Mouse (Mus musculus) liver, embryonic 13.5 days (tissue): ENCODE data around the gene Hint3. TPM values are rescaled to one million over a fixed set of nuclear protein-coding genes. Genes with fewer than 3 reads are reported as not detected.
"Not testable (repeated sequence)": the region's sequence is repeated elsewhere in the genome, so short reads cannot be mapped to it uniquely, and the experiment has no call there.

Source experiments
- ATAC-seq: fragments of 200-750 bp; cut with Nextera tagmentation; 2 replicates; pipeline ENCODE4 v1.8.0; 2017; ENCODE audit warnings: low read depth, mild to moderate bottlenecking, moderate number of reproducible peaks, moderate library complexity
- DNase-seq: peaks from one replicate; pipeline ENCODE4 v3.0.0; 2022
- H3K27ac ChIP-seq: fragments of 300-500 bp; sonication (generic); 2 replicates; pipeline ENCODE4 v1.5.1; 2015; ENCODE audit warnings: moderate library complexity, mild to moderate bottlenecking, inconsistent platforms
- H3K27me3 ChIP-seq: fragments of 300-500 bp; sonication (generic); 2 replicates; pipeline ENCODE4 v1.6.1; 2015; ENCODE audit warnings: mild to moderate bottlenecking, inconsistent platforms
- H3K36me3 ChIP-seq: fragments of 300-500 bp; sonication (generic); 2 replicates; pipeline ENCODE4 v1.6.1; 2015; ENCODE audit warnings: mild to moderate bottlenecking, inconsistent platforms
- H3K4me1 ChIP-seq: fragments of 300-500 bp; sonication (generic); replicated peaks from 2 replicates; pipeline ENCODE4 v1.6.1; 2015; ENCODE audit warnings: inconsistent platforms
- H3K4me2 ChIP-seq: fragments of 300-500 bp; sonication (generic); 2 replicates; pipeline ENCODE4 v1.6.1; 2015; ENCODE audit warnings: inconsistent platforms, mild to moderate bottlenecking, moderate library complexity
- H3K4me3 ChIP-seq: fragments of 300-500 bp; sonication (generic); replicated peaks from 2 replicates; pipeline ENCODE4 v1.5.1; 2015; ENCODE audit warnings: mild to moderate bottlenecking, inconsistent platforms
- H3K9ac ChIP-seq: fragments of 300-500 bp; sonication (generic); 2 replicates; pipeline ENCODE4 v1.6.1; 2015; ENCODE audit warnings: mild to moderate bottlenecking, inconsistent platforms
- H3K9me3 ChIP-seq: fragments of 300-500 bp; sonication (generic); replicated peaks from 2 replicates; pipeline ENCODE4 v1.6.1; 2016; ENCODE audit warnings: inconsistent platforms
- WGBS: fragments of 180-500 bp; shearing (Covaris S2); methylation state at CpG from one replicate; pipeline ENCODE4 v1.1.7; 2015; ENCODE audit not compliant: insufficient replicate concordance; 5-methylcytosine and 5-hydroxymethylcytosine counted together
- polyA plus RNA-seq: library from polyadenylated mRNA; unstranded; fragments of >200 nt; fragmentation: Nextera tagmentation; extraction: Ambion mirVana; gene quantifications from 2 replicates; pipeline ENCODE4 v1.2.1, GENCODE M21; 2015

Gene Hint3
- polyA plus RNA-seq, 1 experiment from 2014 or later: 15.9 TPM

DNA sequence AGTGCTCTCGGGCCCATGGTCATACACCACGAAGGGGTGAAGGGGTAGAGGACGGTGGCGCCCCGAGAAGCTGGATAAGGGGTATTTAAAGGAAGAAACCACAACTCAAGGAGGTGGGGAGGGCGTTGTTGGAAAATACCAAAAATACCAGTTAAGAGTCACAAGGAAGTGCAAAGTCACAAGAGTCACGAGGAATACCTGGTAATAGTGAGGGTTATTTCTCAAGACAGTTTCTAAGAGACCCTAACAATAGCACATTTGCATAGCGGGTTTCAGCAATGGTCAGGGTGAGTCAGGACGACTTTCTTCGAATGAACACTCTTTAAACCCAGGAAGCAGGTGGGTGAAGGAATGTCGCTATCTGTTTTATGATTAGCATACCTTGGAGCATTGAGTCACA lies 988 bp downstream of the Hint3 start:
- not testable (repeated sequence) for H3K9me3 ChIP-seq, H3K27me3 ChIP-seq, H3K27ac ChIP-seq, DNase-seq, ATAC-seq, H3K9ac ChIP-seq, H3K4me2 ChIP-seq, H3K36me3 ChIP-seq, H3K4me3 ChIP-seq
- WGBS: 79% methylated on average over 11 of the region's 11 CpGs
- H3K4me1 ChIP-seq: peaks cover 36% of the 10 kb centered on the region

DNA sequence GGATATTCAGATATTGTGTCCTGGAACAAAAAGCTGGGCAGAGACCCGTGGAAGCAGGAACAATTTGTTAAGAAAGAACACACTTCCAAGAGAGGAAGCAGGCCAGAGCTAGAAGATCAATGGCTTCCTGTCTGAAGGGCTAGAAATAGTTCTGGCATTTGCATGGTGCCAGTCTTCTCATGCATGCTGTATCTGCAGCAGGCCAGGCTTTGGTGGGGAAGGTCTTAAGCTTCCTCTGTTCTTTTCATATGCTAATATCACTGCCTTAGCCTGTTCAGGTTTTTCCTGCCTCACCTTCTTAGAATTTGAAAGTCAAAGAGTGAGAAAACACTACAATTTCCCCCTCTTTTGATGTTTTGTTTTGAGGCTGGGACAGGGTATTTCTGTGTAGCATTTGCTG lies 1.9 kb downstream of the Hint3 start:
- DNase-seq (no peak), ATAC-seq (no peak)
- Histone ChIP-seq H3K36me3 (no peaks in the 10 kb centered on the region), H3K4me1 (peaks cover 27% of the 10 kb centered on the region), H3K9ac (no peak overlapping the region), H3K9me3 (no peaks in the 10 kb centered on the region), H3K27ac (no peak overlapping the region), H3K27me3 (no peaks in the 10 kb centered on the region), H3K4me3 (no peak overlapping the region), H3K4me2 (no peak overlapping the region)
- WGBS: 9% methylated on average over 1 of the region's 1 CpGs

DNA sequence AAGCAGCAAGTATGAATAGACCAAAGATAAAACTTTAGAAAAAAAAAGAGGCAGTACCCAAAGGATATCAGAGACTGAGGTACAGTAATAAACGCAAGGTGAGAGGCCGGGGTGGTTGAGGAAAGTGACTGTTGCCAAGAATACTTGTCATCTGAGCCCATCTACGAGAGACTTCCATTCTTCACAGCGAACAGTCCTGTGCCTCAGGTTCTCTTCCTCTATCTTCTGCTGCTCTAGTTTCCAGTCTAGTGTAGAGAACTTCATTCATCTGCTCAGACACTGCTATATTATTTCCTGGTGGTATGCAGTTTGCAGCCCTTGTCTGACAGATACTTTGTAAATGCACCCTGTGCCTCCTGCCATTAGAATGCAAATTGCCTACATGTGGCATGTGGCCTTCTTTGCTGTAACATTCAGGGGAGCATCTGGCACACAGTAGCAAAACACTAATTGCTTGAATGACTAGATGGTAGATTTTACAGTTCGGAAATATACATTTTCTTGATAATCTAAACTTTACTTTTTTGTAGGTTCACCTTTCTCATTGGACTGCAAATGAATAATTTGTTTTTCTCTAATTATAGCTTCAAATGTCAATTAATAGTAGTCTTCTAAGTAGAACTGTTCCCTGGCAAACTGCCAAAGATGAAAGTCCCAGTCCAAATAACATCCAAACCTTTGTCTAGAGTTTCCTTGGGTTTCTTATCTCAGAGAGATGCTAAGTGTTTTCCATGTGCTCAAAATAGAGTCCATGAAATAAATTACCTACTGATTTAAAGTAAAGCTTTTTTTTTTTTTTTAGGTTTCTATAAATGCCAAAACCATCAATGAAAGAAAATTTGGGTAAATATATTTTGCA lies 5.0 kb downstream of the Hint3 start:
- H3K36me3 ChIP-seq: no peaks in the 10 kb centered on the region

DNA sequence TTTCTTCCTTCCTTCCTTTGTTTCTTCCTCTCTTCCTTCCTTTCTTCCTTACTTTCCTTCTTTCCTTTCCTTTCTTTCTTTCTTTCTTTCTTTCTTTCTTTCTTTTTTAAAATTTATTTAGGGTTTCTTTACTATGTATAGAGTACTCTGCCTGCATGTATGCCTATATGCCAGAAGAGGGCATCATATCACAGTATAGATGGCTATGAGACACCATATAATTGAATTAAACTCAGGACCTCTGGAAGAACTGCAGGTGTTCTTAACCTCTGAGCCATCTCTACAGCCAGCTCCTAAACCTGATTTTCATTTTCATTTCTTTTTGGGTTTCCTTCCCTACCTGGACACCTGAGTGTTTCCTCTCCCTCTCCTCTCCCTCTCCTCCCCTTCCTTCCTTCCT lies 6.5 kb downstream of the Hint3 start:
- no peak for DNase-seq
- 0 out of 2 replicates have a peak, but pooled peaks cover 4% of the 10 kb centered on the region for H3K27me3 ChIP-seq
- no peak for ATAC-seq
- H3K36me3 ChIP-seq: no peaks in the 10 kb centered on the region
- H3K4me3 ChIP-seq: no peak overlapping the region
- no peaks in the 10 kb centered on the region for H3K9me3 ChIP-seq
- no peak overlapping the region for H3K27ac ChIP-seq
- H3K4me2 ChIP-seq: no peak overlapping the region
- H3K4me1 ChIP-seq: peaks cover 9% of the 10 kb centered on the region
- no peak overlapping the region for H3K9ac ChIP-seq

More for the DNA sequence above, 5.0 kb downstream of the Hint3 start:
- Histone ChIP-seq H3K9ac (no peak overlapping the region), H3K27ac (no peak overlapping the region), H3K9me3 (no peaks in the 10 kb centered on the region), H3K4me1 (peaks cover 9% of the 10 kb centered on the region), H3K4me2 (no peak overlapping the region), H3K4me3 (no peak overlapping the region), H3K27me3 (0 out of 2 replicates have a peak, but pooled peaks cover 4% of the 10 kb centered on the region)
- DNase-seq (no peak), ATAC-seq (no peak)
- 60% methylated on average over 5 of the region's 5 CpGs for WGBS

DNA sequence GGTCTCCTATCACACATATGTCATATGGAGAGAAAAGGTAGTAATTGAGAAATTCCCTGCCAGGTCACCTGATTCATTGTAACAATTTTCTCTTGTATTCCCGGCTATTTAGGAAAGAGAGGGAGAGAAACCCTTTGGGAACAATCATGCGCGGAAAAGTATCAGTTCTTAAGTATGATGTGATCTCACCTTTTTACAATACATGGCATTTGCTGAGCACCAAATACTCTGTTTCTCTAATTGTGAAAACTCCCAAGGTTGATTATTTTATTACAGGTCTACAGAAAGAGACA lies 10.6 kb downstream of the Hint3 start:
- H3K36me3 ChIP-seq: no peaks in the 10 kb centered on the region
- no peak for DNase-seq
- 39% methylated on average over 3 of the region's 3 CpGs for WGBS
- H3K4me3 ChIP-seq: peak overlapping the region; percentile 70
- H3K9ac ChIP-seq: peak overlapping the region; percentile 69
- no peak for ATAC-seq
- 0 out of 2 replicates have a peak, but pooled peaks cover 4% of the 10 kb centered on the region for H3K27me3 ChIP-seq
- H3K4me2 ChIP-seq: peak overlapping the region; percentile 91
- H3K9me3 ChIP-seq: no peaks in the 10 kb centered on the region
- H3K27ac ChIP-seq: peak overlapping the region; percentile 93
- peaks cover 14% of the 10 kb centered on the region for H3K4me1 ChIP-seq

DNA sequence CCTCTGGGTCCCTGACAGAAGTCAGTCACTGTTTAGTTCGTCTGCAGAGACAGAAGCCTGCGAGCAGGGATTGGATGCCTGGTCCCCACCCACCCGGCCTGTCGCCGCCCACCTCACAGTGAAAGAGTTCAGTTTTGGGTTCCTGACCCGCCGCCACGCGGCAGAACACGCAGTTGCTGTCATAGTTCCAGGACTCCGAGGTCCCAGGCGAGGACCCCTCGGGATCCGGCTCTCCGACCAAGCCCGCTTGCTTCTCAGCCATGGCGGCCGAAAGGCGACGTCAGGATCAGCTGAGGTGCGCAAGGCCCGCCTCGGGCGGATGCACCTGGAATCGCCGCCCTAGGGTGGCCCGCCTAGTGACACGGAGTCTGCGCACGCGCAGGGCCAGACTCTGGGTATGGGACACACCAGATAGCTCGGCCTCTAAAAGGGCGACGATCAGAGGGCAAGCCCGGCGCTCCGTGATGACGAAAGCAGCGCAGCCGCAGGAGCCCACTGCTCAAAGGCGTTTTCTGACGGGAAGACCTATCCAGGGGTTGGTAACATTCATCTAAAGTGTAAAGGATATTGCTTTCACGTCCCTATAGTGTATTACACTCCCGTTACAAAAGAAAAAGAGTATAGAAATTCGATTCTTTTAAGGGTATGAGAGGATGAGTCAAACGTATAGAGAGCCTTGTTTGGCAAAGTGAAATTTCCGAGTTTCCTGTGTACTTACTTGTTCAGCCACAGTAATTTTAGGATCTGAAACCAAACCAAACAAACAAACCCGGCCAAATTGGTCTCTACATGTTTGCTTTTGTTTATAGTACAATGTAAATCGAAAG lies 11.1 kb downstream of the Hint3 start:
- ATAC-seq (peak; percentile 100), DNase-seq (peak; percentile 97)
- H3K4me3 ChIP-seq: peak overlapping the region; percentile 70

DNA sequence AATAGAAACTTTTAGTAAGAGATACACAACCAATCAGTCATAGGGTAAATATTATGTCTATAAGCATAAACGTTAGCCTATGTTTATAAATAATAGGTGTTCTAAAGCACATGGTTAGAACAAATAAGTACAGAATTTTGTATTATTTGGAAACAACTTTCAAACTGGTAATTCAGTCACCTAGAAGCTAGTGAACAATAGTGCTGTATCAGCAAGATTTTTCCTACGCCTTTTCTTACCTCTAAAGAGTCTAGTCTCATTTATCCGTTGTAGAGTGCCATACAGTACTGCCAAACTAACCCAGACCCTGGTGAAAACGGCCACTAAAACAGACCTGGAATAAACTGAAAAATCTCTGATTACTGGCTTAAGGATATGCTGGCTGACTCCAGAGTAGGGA lies 16.4 kb downstream of the Hint3 start:
- Histone ChIP-seq H3K27me3 (no peaks in the 10 kb centered on the region), H3K27ac (no peak overlapping the region), H3K9ac (no peak overlapping the region), H3K4me1 (peaks cover 32% of the 10 kb centered on the region), H3K4me2 (no peak overlapping the region), H3K4me3 (no peak overlapping the region), H3K9me3 (no peaks in the 10 kb centered on the region), H3K36me3 (peaks cover 3% of the 10 kb centered on the region; the same call in 1 of the 2 replicates)
- no peak for DNase-seq
- WGBS: 69% methylated on average over 4 of the region's 4 CpGs
- no peak for ATAC-seq

More for the DNA sequence above, 11.1 kb downstream of the Hint3 start:
- peak overlapping the region; percentile 91 for H3K4me2 ChIP-seq
- peaks cover 13% of the 10 kb centered on the region for H3K4me1 ChIP-seq
- H3K27ac ChIP-seq: peak overlapping the region; percentile 93
- H3K9me3 ChIP-seq: no peaks in the 10 kb centered on the region
- WGBS: under 1% methylated on average over 49 of the region's 49 CpGs
- 0 out of 2 replicates have a peak, but pooled peaks cover 4% of the 10 kb centered on the region for H3K27me3 ChIP-seq
- H3K36me3 ChIP-seq: no peaks in the 10 kb centered on the region
- H3K9ac ChIP-seq: peak overlapping the region; percentile 76

DNA sequence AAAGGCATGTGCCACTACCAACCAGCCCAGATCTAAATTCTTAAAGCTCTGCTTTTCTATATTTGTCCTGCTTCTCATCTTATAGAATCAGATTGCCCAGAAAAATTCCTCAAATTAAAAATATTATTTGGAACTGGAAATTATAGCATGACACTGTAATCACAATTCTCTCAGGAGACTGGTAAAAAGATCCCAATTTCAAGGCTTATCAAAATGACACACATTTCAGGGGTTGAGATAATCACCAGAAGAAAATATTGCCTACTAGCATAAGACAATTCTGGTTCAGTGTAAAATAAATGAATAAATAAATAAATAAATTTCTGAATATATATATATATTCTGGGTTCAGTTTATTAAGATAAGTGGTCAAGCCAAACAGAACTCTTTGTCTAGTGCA lies 19.8 kb downstream of the Hint3 start:
- Histone ChIP-seq H3K27ac (peak overlapping the region; percentile 61), H3K4me2 (no peak overlapping the region), H3K4me3 (no peak overlapping the region), H3K9ac (no peak overlapping the region), H3K4me1 (peaks cover 21% of the 10 kb centered on the region), H3K36me3 (peaks cover 3% of the 10 kb centered on the region; the same call in 1 of the 2 replicates), H3K9me3 (no peaks in the 10 kb centered on the region), H3K27me3 (no peaks in the 10 kb centered on the region)
- ATAC-seq: peak; percentile 75
- no peak for DNase-seq

DNA sequence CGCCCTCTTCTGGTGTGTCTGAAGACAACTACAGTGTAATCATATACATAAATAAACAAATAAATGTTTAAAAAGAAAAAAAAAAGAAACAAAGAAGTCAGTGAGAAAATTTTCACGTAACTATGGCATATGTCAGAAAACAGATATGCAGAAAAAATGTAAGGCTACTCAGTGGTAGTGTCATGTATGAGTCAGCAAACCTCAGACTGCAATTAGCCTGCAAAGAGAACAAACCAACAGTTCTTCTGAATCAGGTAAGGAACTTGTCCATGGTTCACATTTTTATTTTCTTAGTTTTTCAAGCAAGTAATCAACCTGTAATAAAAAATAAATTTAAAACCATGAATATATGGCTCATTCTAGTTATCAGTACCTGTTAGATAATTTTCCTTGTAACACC lies 21.3 kb downstream of the Hint3 start:
- Histone ChIP-seq H3K4me1 (peaks cover 21% of the 10 kb centered on the region), H3K4me2 (no peak overlapping the region), H3K27me3 (no peaks in the 10 kb centered on the region), H3K27ac (no peak overlapping the region), H3K4me3 (no peak overlapping the region), H3K36me3 (peaks cover 3% of the 10 kb centered on the region; the same call in 1 of the 2 replicates), H3K9ac (no peak overlapping the region), H3K9me3 (no peaks in the 10 kb centered on the region)
- DNase-seq (no peak), ATAC-seq (no peak)
- 52% methylated on average over 2 of the region's 2 CpGs for WGBS

DNA sequence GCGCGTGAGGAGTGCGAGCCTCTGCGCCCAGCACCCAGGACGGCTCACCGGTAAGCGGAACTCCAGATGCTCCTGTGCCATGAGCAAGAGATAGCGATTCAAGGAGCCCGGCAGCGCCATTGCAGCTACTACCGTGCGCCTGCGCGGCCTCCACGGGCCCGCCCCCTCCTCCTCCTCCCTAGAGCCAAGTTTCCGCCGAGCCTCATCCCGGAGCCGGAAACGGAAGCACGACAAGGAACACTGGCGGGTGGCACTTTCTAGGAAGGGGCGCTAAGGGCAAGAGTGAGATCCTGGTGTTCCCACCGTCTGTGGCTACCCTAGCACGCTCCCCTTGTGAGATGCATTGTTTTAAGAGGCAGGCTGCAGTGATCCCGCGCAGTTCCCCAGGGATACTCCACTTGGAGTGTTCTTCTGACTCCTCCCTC lies 28.9 kb downstream of the Hint3 start, which contains the start of gene Trmt11:
Trmt11 (minus strand) TSS at position 208 of the 425 bp plus-strand sequence.
- H3K4me1 ChIP-seq: peaks cover 21% of the 10 kb centered on the region
- ATAC-seq: peak; percentile 93
- peak; percentile 84 for DNase-seq
- peak within 1 kb of the TSS; percentile 83 for H3K4me2 ChIP-seq
- H3K27me3 ChIP-seq: no peaks in the 10 kb centered on the region
- H3K4me3 ChIP-seq: peak within 1 kb of the TSS; percentile 80
- peak within 1 kb of the TSS; percentile 82 for H3K9ac ChIP-seq
- no peaks in the 10 kb centered on the region for H3K9me3 ChIP-seq
- H3K36me3 ChIP-seq: peaks cover 14% of the 10 kb centered on the region
- under 1% methylated on average over 28 of the region's 28 CpGs for WGBS
- H3K27ac ChIP-seq: peak within 1 kb of the TSS; percentile 86

DNA sequence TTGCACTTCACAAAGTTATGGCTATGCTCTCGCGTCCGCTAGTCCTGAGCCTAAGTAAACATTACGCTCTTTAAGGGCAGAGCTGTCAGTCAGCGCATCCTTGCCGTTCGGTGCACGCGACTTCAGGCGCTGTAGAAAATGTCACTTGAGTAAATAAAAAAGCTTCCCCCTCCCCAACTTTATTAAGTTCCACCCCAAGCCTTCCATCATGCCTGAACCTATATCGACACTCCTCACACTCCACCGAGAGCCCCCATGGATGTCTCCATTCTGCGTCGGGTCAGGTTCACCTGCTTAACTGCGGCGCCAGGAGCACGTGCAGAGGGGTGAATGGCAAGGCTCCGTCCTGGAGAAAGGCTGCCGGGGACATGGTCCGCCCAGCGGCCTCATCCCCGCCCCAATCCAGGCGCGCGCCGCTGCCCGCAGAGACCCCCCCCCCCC lies 29.3 kb downstream of the Hint3 start:
- ATAC-seq (peak; percentile 82), DNase-seq (no peak)
- peaks cover 21% of the 10 kb centered on the region for H3K4me1 ChIP-seq
- peak overlapping the region; percentile 80 for H3K4me3 ChIP-seq
- WGBS: under 1% methylated on average over 27 of the region's 27 CpGs
- H3K9me3 ChIP-seq: no peaks in the 10 kb centered on the region
- peak overlapping the region; percentile 82 for H3K9ac ChIP-seq
- H3K36me3 ChIP-seq: peaks cover 19% of the 10 kb centered on the region
- H3K27ac ChIP-seq: peak overlapping the region; percentile 86
- H3K4me2 ChIP-seq: peak overlapping the region; percentile 83
- no peaks in the 10 kb centered on the region for H3K27me3 ChIP-seq
